ENCODE assay signal across 8 mouse cellular contexts in genomic region chr12:76307964-76308363, GRCm38 (mm10). TPM values are rescaled to one million over a fixed set of nuclear protein-coding genes. Genes with fewer than 3 reads are reported as not detected.
DNase-seq lines count a peak whose midpoint lies in the region; ATAC-seq and TF ChIP-seq lines count a peak whose summit lies in the region.

No protein-coding gene starts in this region.

- H3K36me3 ChIP-seq in intestine, embryonic 14.5 days (ENCODE audit: control insufficient read depth, insufficient read depth, low read length), result peaks cover 38% of the 10 kb centered on the region
- peaks cover 23% of the 10 kb centered on the region for H3K36me3 ChIP-seq in intestine, postnatal 0 days (ENCODE audit: control insufficient read depth, insufficient read depth)
- no peaks in the 10 kb centered on the region; the same call in 1 of the 2 replicates for H3K36me3 ChIP-seq in embryonic facial prominence, embryonic 11.5 days (replicated peaks; ENCODE audit: control insufficient read depth, insufficient read depth, low read depth, low read length)

- WGBS in intestine, embryonic 14.5 days, result 22% methylated on average over 9 of the region's 9 CpGs
- 34% methylated on average over 9 of the region's 9 CpGs for WGBS in intestine, postnatal 0 days
- WGBS in embryonic facial prominence, embryonic 11.5 days, result 53% methylated on average over 9 of the region's 9 CpGs

- H3K4me2 ChIP-seq in intestine, embryonic 14.5 days (ENCODE audit: low read length), result no peak overlapping the region
- no peak overlapping the region for H3K4me2 ChIP-seq in intestine, postnatal 0 days (replicated peaks; ENCODE audit: low read depth)
- no peak overlapping the region for H3K4me2 ChIP-seq in embryonic facial prominence, embryonic 11.5 days (ENCODE audit: low read depth, low read length)

- H3K27me3 ChIP-seq in intestine, embryonic 14.5 days (replicated peaks; ENCODE audit: control insufficient read depth, insufficient read depth, low read length), result no peaks in the 10 kb centered on the region
- no peaks in the 10 kb centered on the region for H3K27me3 ChIP-seq in intestine, postnatal 0 days (replicated peaks; ENCODE audit: control insufficient read depth, insufficient read depth, low read length)
- H3K27me3 ChIP-seq in embryonic facial prominence, embryonic 11.5 days (ENCODE audit: control insufficient read depth, insufficient read depth, low read length), result no peaks in the 10 kb centered on the region

- DNase-seq in intestine, embryonic 14.5 days (ENCODE audit: low spot score), result peak; percentile 64
- peak; percentile 80 for DNase-seq in 416B (ENCODE audit: low read depth)
- DNase-seq in embryonic facial prominence, embryonic 11.5 days (ENCODE audit: low spot score), result peak; percentile 10
- DNase-seq in induced T-regulatory cell, adult 2 months (ENCODE audit: low read depth), result peak; percentile 70
- no peak for DNase-seq in urinary bladder, postnatal 25 days (ENCODE audit: low spot score)
- no peak for DNase-seq in spleen, postnatal 10 days (ENCODE audit: low spot score in 2 of 2)

- no peak overlapping the region for H3K4me3 ChIP-seq in intestine, embryonic 14.5 days (ENCODE audit: low read depth, low read length)
- H3K4me3 ChIP-seq in intestine, postnatal 0 days (ENCODE audit: low read depth, low read length), result no peak overlapping the region
- H3K4me3 ChIP-seq in embryonic facial prominence, embryonic 11.5 days (ENCODE audit: low read depth, low read length), result no peak overlapping the region

- H3K9ac ChIP-seq in intestine, embryonic 14.5 days (ENCODE audit: low read length), result no peak overlapping the region
- H3K9ac ChIP-seq in intestine, postnatal 0 days (ENCODE audit: low read depth, low read length), result no peak overlapping the region
- no peak overlapping the region for H3K9ac ChIP-seq in embryonic facial prominence, embryonic 11.5 days (replicated peaks; ENCODE audit: low read length)

- no peak for TF ChIP-seq CTCF in intestine, postnatal 0 days (IDR thresholded peaks at IDR 0.05; ENCODE audit: low read depth)

- H3K9me3 ChIP-seq in intestine, embryonic 14.5 days (ENCODE audit: control insufficient read depth, low read length), result no peaks in the 10 kb centered on the region
- H3K9me3 ChIP-seq in intestine, postnatal 0 days (ENCODE audit: control insufficient read depth), result no peaks in the 10 kb centered on the region
- no peaks in the 10 kb centered on the region for H3K9me3 ChIP-seq in embryonic facial prominence, embryonic 11.5 days (replicated peaks; ENCODE audit: control insufficient read depth, low read length)

- H3K27ac ChIP-seq in intestine, embryonic 14.5 days (ENCODE audit: low read depth), result peak overlapping the region; percentile 90
- H3K27ac ChIP-seq in intestine, postnatal 0 days (ENCODE audit: low read depth, low read length), result no peak overlapping the region
- no peak overlapping the region for H3K27ac ChIP-seq in embryonic facial prominence, embryonic 11.5 days (replicated peaks; ENCODE audit: low read depth, low read length)

- peaks cover 19% of the 10 kb centered on the region for H3K4me1 ChIP-seq in intestine, embryonic 14.5 days (replicated peaks; ENCODE audit: control insufficient read depth, insufficient read depth, low read length)
- 0 out of 2 replicates have a peak, but pooled peaks cover 4% of the 10 kb centered on the region for H3K4me1 ChIP-seq in intestine, postnatal 0 days (replicated peaks; ENCODE audit: control insufficient read depth, insufficient read depth, low read length)
- H3K4me1 ChIP-seq in embryonic facial prominence, embryonic 11.5 days (ENCODE audit: control insufficient read depth, insufficient read depth, low read length), result no peaks in the 10 kb centered on the region

- no peak for ATAC-seq in intestine, embryonic 14.5 days (replicated peaks; ENCODE audit: low FRiP score, low TSS enrichment, low read depth)
- ATAC-seq in intestine, postnatal 0 days, result no peak
- no peak for ATAC-seq in embryonic facial prominence, embryonic 11.5 days (replicated peaks; ENCODE audit: insufficient number of reproducible peaks, low FRiP score, low TSS enrichment, low read depth)
- ATAC-seq in neutrophil, adult 5-6 weeks (ENCODE audit: extremely low read depth, insufficient number of reproducible peaks, low FRiP score, poor library complexity, severe bottlenecking), result 0 out of 2 replicates have a peak, but pooled peaks have one; percentile 18

RNA-seq across cellular contexts. Expression of gene Akap5, which starts 16.7 kb away (rescaled TPM):
- polyA plus RNA-seq in intestine, embryonic 14.5 days (2014; fragmentation: Nextera tagmentation; extraction: Ambion mirVana), result 4.2 and 5.1 TPM in 2 replicates
- 0.85 and 1.1 TPM in 2 replicates for polyA plus RNA-seq in intestine, postnatal 0 days (2015; fragmentation: Nextera tagmentation; extraction: Ambion mirVana)
- 1.9 and 2.0 TPM in 2 replicates for polyA plus RNA-seq in embryonic facial prominence, embryonic 11.5 days (2014; fragmentation: Nextera tagmentation; extraction: Ambion mirVana)
- 0.98 and 1.0 TPM in 2 replicates for total RNA-seq in neutrophil, adult 5-6 weeks (2017)

RNA-seq across cellular contexts. Expression of gene Mthfd1, which starts 52.9 kb away (rescaled TPM):
- polyA plus RNA-seq in intestine, embryonic 14.5 days (2014; fragmentation: Nextera tagmentation; extraction: Ambion mirVana), result 98.8 and 101 TPM in 2 replicates
- 18.4 and 18.5 TPM in 2 replicates for polyA plus RNA-seq in intestine, postnatal 0 days (2015; fragmentation: Nextera tagmentation; extraction: Ambion mirVana)
- polyA plus RNA-seq in embryonic facial prominence, embryonic 11.5 days (2014; fragmentation: Nextera tagmentation; extraction: Ambion mirVana), result 85.5 and 85.8 TPM in 2 replicates
- total RNA-seq in neutrophil, adult 5-6 weeks (2017), result 18.7 and 20.3 TPM in 2 replicates

Comparison
In these comparisons a context has a peak if more than half of its experiments do, and no peak if none do; other contexts are left out.
1. DNase-seq: peak in intestine, embryonic 14.5 days (single experiment), 416B (single experiment), embryonic facial prominence, embryonic 11.5 days (single experiment) and induced T-regulatory cell, adult 2 months (single experiment); none in urinary bladder, postnatal 25 days (single experiment) and spleen, postnatal 10 days (0 of 2).